Mouse (Mus musculus): Measurements from ENCODE around the gene Bpifb1. TPM values are rescaled to one million over a fixed set of nuclear protein-coding genes. Genes with fewer than 3 reads are reported as not detected.
"Not testable (repeated sequence)": the region's sequence is repeated elsewhere in the genome, so short reads cannot be mapped to it uniquely, and the experiment has no call there.

The Bpifb1 gene
- polyA plus RNA-seq, 1 experiment from 2014 or later, result 0.21 TPM

GRCm38 (mm10) chr2:154211121-154211520, 20.5 kb downstream of the Bpifb1 start:
- Histone ChIP-seq H3K9me3 (replicated peaks) (no peaks in the 10 kb centered on the region), H3K27me3 (no peaks in the 10 kb centered on the region), H3K4me1 (replicated peaks) (no peaks in the 10 kb centered on the region), H3K4me2 (no peak overlapping the region), H3K9ac (no peak overlapping the region), H3K27ac (replicated peaks) (no peak overlapping the region), H3K4me3 (replicated peaks) (no peak overlapping the region), H3K36me3 (replicated peaks) (no peaks in the 10 kb centered on the region)
- no peak for ATAC-seq (ENCODE audit: insufficient read depth)
- 38% methylated on average over 1 of the region's 1 CpGs for WGBS (ENCODE audit: insufficient replicate concordance)

- no peak overlapping the region for H3K4me3 ChIP-seq (replicated peaks)
- no peak overlapping the region for H3K4me2 ChIP-seq
- no peaks in the 10 kb centered on the region for H3K27me3 ChIP-seq
- no peak overlapping the region for H3K27ac ChIP-seq (replicated peaks)
- H3K36me3 ChIP-seq (replicated peaks), result no peaks in the 10 kb centered on the region
- ATAC-seq (ENCODE audit: insufficient read depth), result no peak
- H3K4me1 ChIP-seq (replicated peaks), result no peaks in the 10 kb centered on the region
- H3K9me3 ChIP-seq (replicated peaks), result no peaks in the 10 kb centered on the region
- WGBS (ENCODE audit: insufficient replicate concordance), result 69% methylated on average over 4 of the region's 4 CpGs
- H3K9ac ChIP-seq, result no peak overlapping the region
These were observed 21.3 kb downstream of the Bpifb1 start for GRCm38 (mm10) chr2:154211881-154212280.

GRCm38 (mm10) chr2:154215191-154215590, 24.6 kb downstream of the Bpifb1 start:
- no peak for ATAC-seq (ENCODE audit: insufficient read depth)
- 11% methylated on average over 5 of the region's 5 CpGs for WGBS (ENCODE audit: insufficient replicate concordance)
- no peak overlapping the region for H3K27ac ChIP-seq (replicated peaks)
- no peaks in the 10 kb centered on the region for H3K4me1 ChIP-seq (replicated peaks)
- no peak overlapping the region for H3K4me2 ChIP-seq
- no peaks in the 10 kb centered on the region for H3K27me3 ChIP-seq
- H3K4me3 ChIP-seq (replicated peaks), result no peak overlapping the region
- no peak overlapping the region for H3K9ac ChIP-seq
- H3K9me3 ChIP-seq (replicated peaks), result no peaks in the 10 kb centered on the region
- H3K36me3 ChIP-seq (replicated peaks), result no peaks in the 10 kb centered on the region

- 51% methylated on average over 5 of the region's 5 CpGs for WGBS (ENCODE audit: insufficient replicate concordance)
- H3K27me3 ChIP-seq, result no peaks in the 10 kb centered on the region
- H3K36me3 ChIP-seq (replicated peaks), result no peaks in the 10 kb centered on the region
- H3K9ac ChIP-seq, result no peak overlapping the region
- no peaks in the 10 kb centered on the region for H3K4me1 ChIP-seq (replicated peaks)
- ATAC-seq (ENCODE audit: insufficient read depth), result no peak
- no peak overlapping the region for H3K27ac ChIP-seq (replicated peaks)
- H3K9me3 ChIP-seq (replicated peaks), result no peaks in the 10 kb centered on the region
- no peak overlapping the region for H3K4me2 ChIP-seq
- H3K4me3 ChIP-seq (replicated peaks), result no peak overlapping the region
These were observed 29.3 kb downstream of the Bpifb1 start for GRCm38 (mm10) chr2:154219950-154220349.

GRCm38 (mm10) chr2:154223265-154223916, 32.8 kb downstream of the Bpifb1 start, which contains the start of gene Bpifb5:
TSS of gene Bpifb5 (plus strand) at chr2:154223742.
- no peak within 1 kb of the TSS for H3K9ac ChIP-seq
- H3K4me2 ChIP-seq, result no peak within 1 kb of the TSS
- H3K27me3 ChIP-seq, result no peaks in the 10 kb centered on the region
- no peak for ATAC-seq (ENCODE audit: insufficient read depth)
- H3K36me3 ChIP-seq (replicated peaks), result no peaks in the 10 kb centered on the region
- no peak within 1 kb of the TSS for H3K4me3 ChIP-seq (replicated peaks)
- WGBS (ENCODE audit: insufficient replicate concordance), result 17% methylated on average over 14 of the region's 14 CpGs
- no peak within 1 kb of the TSS for H3K27ac ChIP-seq (replicated peaks)
- H3K4me1 ChIP-seq (replicated peaks), result no peaks in the 10 kb centered on the region
- no peaks in the 10 kb centered on the region for H3K9me3 ChIP-seq (replicated peaks)

- Histone ChIP-seq H3K4me2 (no peak overlapping the region), H3K9me3 (replicated peaks) (no peaks in the 10 kb centered on the region), H3K27me3 (no peaks in the 10 kb centered on the region), H3K27ac (replicated peaks) (no peak overlapping the region), H3K4me3 (replicated peaks) (no peak overlapping the region), H3K36me3 (replicated peaks) (no peaks in the 10 kb centered on the region), H3K9ac (no peak overlapping the region), H3K4me1 (replicated peaks) (no peaks in the 10 kb centered on the region)
- WGBS (ENCODE audit: insufficient replicate concordance), result 42% methylated on average over 2 of the region's 2 CpGs
- no peak for ATAC-seq (ENCODE audit: insufficient read depth)
These were observed 33.3 kb downstream of the Bpifb1 start for GRCm38 (mm10) chr2:154223917-154224273.

- Histone ChIP-seq H3K4me3 (replicated peaks) (no peak overlapping the region), H3K4me1 (replicated peaks) (no peaks in the 10 kb centered on the region)
These were observed 36.4 kb downstream of the Bpifb1 start for GRCm38 (mm10) chr2:154226991-154227390.

GRCm38 (mm10) chr2:154227830-154228229, 37.2 kb downstream of the Bpifb1 start:
- no peak overlapping the region for H3K4me2 ChIP-seq
- WGBS (ENCODE audit: insufficient replicate concordance), result 61% methylated on average over 5 of the region's 5 CpGs

More at GRCm38 (mm10) chr2:154226991-154227390, 36.4 kb downstream of the Bpifb1 start:
- no peak for ATAC-seq (ENCODE audit: insufficient read depth)
- Histone ChIP-seq H3K9me3 (replicated peaks) (no peaks in the 10 kb centered on the region), H3K27me3 (no peaks in the 10 kb centered on the region), H3K36me3 (replicated peaks) (no peaks in the 10 kb centered on the region), H3K4me2 (no peak overlapping the region), H3K9ac (no peak overlapping the region), H3K27ac (replicated peaks) (no peak overlapping the region)
- WGBS (ENCODE audit: insufficient replicate concordance), result 54% methylated on average over 4 of the region's 4 CpGs

GRCm38 (mm10) chr2:154233426-154233825, 42.8 kb downstream of the Bpifb1 start:
- ATAC-seq (ENCODE audit: insufficient read depth), result no peak
- H3K36me3 ChIP-seq (replicated peaks), result no peaks in the 10 kb centered on the region
- no peak overlapping the region for H3K9ac ChIP-seq
- no peaks in the 10 kb centered on the region for H3K4me1 ChIP-seq (replicated peaks)
- no peak overlapping the region for H3K4me2 ChIP-seq
- WGBS (ENCODE audit: insufficient replicate concordance), result 69% methylated on average over 6 of the region's 6 CpGs
- no peak overlapping the region for H3K4me3 ChIP-seq (replicated peaks)
- no peaks in the 10 kb centered on the region for H3K27me3 ChIP-seq
- no peaks in the 10 kb centered on the region for H3K9me3 ChIP-seq (replicated peaks)
- no peak overlapping the region for H3K27ac ChIP-seq (replicated peaks)

More at GRCm38 (mm10) chr2:154227830-154228229, 37.2 kb downstream of the Bpifb1 start:
- H3K4me3 ChIP-seq (replicated peaks), result no peak overlapping the region
- H3K9ac ChIP-seq, result no peak overlapping the region
- H3K27ac ChIP-seq (replicated peaks), result no peak overlapping the region
- no peak for ATAC-seq (ENCODE audit: insufficient read depth)
- no peaks in the 10 kb centered on the region for H3K9me3 ChIP-seq (replicated peaks)
- no peaks in the 10 kb centered on the region for H3K4me1 ChIP-seq (replicated peaks)
- no peaks in the 10 kb centered on the region for H3K27me3 ChIP-seq
- no peaks in the 10 kb centered on the region for H3K36me3 ChIP-seq (replicated peaks)

- no peak overlapping the region for H3K9ac ChIP-seq
- no peak for ATAC-seq (ENCODE audit: insufficient read depth)
- no peaks in the 10 kb centered on the region for H3K4me1 ChIP-seq (replicated peaks)
- H3K36me3 ChIP-seq (replicated peaks), result no peaks in the 10 kb centered on the region
- H3K4me2 ChIP-seq, result no peak overlapping the region
- H3K27me3 ChIP-seq, result no peaks in the 10 kb centered on the region
- no peak overlapping the region for H3K27ac ChIP-seq (replicated peaks)
- no peak overlapping the region for H3K4me3 ChIP-seq (replicated peaks)
- H3K9me3 ChIP-seq (replicated peaks), result no peaks in the 10 kb centered on the region
- 71% methylated on average over 6 of the region's 6 CpGs for WGBS (ENCODE audit: insufficient replicate concordance)
These were observed 50.2 kb downstream of the Bpifb1 start for GRCm38 (mm10) chr2:154240771-154241170.

- H3K4me3 ChIP-seq (replicated peaks); H3K4me2 ChIP-seq; ATAC-seq (ENCODE audit: insufficient read depth); H3K9me3 ChIP-seq (replicated peaks); H3K27me3 ChIP-seq; H3K9ac ChIP-seq; H3K4me1 ChIP-seq (replicated peaks); H3K27ac ChIP-seq (replicated peaks); H3K36me3 ChIP-seq (replicated peaks): not testable (repeated sequence)
- 76% methylated on average over 12 of the region's 12 CpGs for WGBS (ENCODE audit: insufficient replicate concordance)
These were observed 52.1 kb downstream of the Bpifb1 start for GRCm38 (mm10) chr2:154242726-154243125.

Measured in liver, embryonic 15.5 days (tissue).